Mouse (Mus musculus): ENCODE data around the gene Rassf5.

- no peak for TF ChIP-seq CTCF (IDR thresholded peaks at IDR 0.05; ENCODE audit: control insufficient read depth, insufficient read depth, insufficient read length)
- TF ChIP-seq USF1 (IDR thresholded peaks at IDR 0.05; ENCODE audit: low read depth): no peak
- no peak for TF ChIP-seq MYOG (IDR thresholded peaks at IDR 0.05; ENCODE audit: control insufficient read depth, extremely low read depth, insufficient read length)
- no peak for TF ChIP-seq MYOD1 (IDR thresholded peaks at IDR 0.05; ENCODE audit: control insufficient read depth, insufficient read length, low read depth)
- TF ChIP-seq CEBPB (IDR thresholded peaks at IDR 0.05; ENCODE audit: low read depth): no peak
- no peak for TF ChIP-seq MAX (IDR thresholded peaks at IDR 0.05)
Observed at GRCm38 (mm10) chr1:131175189-131175588, 69.9 kb downstream of the Rassf5 start.

Measured in C2C12 (cell line).